Mouse (Mus musculus): ENCODE measurements at regions not wholly inside any gene's neighbourhood (a gene's known extent, or its start where the extent isn't known, plus 50 kb on each side); places are given as distances from the start of the nearest gene placed in this dataset.
A peak's percentile ranks its signal among the peaks of the same experiment; 100 is the strongest.

DNA sequence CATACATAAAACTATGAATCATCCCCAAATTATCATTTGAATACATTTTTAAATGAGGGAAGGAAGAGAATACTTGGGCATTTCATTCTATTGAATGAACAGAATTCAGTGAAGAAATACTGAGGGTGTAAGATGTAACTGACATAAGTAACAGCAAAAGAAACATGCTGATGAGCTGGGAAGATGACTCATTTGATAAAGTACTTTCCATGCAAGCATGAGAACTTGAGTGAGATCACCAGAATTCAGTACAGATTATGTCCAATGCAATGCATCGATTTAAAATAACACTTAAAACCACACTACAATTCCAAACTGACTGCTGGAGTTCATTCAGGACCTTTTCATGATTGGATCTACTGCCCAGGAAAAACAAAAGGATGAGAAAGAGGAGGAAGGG is 3467.1 kb upstream of the Gm7489 start:
- no peak for DNase-seq (ENCODE audit: low read depth, low spot score)

DNA sequence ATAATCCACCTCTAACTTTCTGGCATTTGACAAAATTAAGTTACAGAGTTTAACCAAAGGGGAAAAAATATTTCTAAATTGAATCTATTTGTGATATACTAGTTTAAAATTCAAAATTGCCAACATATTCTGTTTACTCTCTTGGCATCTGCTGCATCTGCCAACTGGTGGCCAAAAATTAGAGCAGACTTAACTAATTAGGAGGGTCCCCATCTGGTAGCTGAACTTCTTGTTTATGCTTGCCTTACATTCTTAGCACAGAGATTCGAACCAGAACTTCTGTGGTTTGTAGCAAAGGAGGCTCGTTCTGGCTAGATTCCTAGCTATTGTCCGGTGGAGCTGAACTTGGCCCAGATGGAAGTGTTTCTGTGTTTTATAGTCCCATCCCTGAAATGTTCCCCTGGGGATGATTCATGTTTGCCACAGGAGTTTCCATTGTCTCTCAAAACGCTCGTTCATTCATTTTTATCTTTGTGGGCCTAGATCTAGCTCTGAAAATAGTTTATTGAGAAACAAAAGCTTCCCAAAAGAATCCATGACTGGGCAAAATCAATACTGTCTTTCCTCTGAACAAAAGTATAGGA is 3461.5 kb upstream of the Gm7489 start:
- DNase-seq (ENCODE audit: low read depth, low spot score) = no peak

DNA sequence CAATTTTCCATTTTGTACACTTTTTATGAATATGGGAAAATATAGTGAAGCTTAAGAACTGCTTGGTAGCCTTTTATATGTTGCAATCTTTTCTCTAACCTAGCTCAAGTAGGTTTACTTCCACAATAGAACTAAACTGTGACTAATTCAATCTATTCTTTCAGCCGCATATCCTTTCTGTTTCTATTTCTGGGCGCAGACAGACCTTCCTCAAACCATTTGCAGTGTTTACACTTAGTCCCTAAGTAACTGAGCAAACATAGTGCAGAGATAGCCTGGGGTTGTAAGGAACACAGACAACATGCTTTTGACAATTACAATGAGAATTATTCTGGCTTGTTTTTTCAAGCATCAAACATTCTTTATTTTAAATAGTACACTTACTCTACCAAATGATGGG is 3435.1 kb upstream of the Gm7489 start:
- DNase-seq (ENCODE audit: low read depth, low spot score) = no peak

DNA sequence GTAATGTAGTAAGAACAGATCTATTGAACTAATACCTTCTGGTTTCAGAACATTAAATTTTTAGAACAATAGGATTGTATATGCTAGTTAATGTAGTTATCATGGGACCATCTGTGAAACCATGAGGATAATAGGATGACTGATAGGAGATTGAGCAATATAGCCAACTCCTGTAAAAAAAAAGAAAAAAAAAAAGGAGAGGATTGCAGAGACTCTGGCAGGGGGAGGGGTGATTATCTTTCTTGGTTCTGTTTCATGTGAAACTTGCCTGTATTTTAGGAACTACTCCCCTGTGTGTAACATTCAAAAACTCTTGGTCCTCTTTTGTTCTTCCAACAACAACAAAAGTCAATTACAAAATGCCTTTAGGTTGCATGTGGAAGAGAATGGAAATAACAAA is 3412.1 kb upstream of the Gm7489 start:
- DNase-seq (ENCODE audit: low read depth, low spot score) = no peak

DNA sequence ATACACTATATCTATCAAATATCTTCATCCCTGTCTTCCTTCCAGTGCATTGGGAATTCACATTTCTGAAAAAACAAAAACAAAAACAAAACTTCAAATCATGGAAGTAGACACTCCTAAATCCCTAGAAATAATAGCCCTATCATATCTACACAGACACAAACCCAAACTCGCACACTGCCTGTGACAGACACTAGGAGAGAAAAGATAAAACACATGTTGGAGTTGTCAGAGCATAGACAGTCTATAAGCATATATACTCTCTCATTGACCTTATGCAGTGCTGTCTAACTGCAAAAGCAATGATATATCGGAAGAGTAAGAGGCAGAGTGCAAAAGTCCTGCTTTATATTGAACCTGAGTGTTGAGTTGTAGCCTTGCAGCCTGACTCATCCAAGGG is 3386.0 kb upstream of the Gm7489 start:
- no peak for DNase-seq (ENCODE audit: low read depth, low spot score)

DNA sequence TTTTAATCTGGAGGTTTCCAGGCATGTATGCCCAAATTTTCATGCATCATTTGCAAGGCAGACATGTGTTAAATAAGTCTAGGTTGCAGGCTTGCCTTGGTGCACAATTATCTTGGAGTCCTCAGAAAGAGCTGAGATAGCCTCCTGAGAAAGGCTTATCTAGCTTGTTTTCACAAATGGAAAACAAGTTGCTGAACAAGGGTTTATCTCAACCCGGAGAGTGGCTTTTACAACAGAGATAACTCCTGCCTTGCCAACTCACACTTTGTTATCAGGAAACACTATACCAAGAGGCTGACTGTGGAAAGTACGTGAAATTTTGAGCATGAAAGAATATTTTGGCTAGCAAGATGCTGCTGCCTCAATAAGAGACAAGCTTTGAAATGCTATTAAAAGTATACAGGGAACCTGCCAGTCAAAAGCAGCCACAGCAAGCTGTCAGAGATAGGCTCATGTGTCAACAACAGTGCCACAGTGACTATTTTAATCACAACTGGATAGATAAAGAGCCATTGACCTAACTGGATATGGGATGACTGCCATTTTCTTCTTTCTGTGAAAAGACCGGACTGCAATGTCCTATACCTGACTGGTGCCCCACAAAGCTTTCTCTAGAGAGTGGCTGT is 3376.6 kb upstream of the Gm7489 start:
- no peak for DNase-seq (ENCODE audit: low read depth, low spot score)

DNA sequence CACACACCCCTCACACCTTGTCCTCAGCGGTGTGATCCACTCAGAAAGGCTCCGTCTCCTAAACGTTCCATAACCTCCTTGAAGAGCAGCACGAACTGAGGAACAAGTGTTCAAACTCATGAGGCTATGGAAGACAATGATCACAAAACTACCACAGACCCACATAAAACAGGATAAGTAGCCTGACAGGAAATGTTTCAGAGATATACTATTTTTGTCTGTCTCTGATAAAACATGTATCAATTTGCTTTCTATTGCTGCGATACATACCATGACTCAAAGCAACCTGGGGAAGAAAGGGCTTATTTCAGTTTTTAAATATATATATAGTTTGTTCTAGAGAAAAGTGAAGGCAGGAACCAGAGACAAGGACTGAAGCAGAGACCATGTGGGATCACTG is 3371.7 kb upstream of the Gm7489 start:
- DNase-seq (ENCODE audit: low read depth, low spot score) = no peak

DNA sequence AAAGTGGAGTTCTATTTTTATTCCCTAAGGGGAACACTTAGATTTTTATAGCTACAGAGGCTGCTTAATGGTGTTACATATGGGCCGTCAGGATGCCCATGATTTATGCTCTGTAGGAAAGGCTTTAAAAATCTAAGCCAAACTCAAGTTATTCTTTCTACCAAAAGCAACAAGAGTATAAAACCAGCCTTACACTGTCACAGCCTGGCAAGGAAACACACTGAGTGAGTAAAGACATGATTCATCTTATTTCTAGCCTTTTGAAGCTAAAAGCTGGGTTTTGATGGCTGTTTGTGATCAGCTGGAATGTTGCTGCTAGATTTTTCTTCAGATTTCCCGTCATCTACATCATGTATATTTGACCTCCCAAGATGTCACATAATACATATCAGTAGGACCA is 3359.9 kb upstream of the Gm7489 start:
- no peak for DNase-seq (ENCODE audit: low read depth, low spot score)

DNA sequence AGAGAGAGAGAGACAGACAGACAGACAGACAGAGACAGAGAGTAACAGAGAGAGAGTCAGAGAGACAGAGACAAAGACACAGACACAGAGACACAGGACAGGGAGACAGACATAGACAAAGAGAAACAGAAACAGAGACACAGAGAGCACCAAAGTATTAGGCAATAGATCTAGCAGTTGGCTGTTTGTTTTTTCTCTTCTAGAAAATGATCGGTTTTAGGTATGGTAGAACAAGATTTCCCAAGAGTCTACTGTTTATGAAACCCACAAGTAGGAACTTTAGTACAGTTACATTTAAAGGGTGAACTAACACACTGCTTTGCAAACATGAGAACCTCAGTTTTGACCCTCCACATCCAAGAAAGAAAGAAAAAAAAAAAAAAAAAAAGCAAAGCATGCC is 3350.2 kb upstream of the Gm7489 start:
- DNase-seq (ENCODE audit: low read depth, low spot score) = no peak

DNA sequence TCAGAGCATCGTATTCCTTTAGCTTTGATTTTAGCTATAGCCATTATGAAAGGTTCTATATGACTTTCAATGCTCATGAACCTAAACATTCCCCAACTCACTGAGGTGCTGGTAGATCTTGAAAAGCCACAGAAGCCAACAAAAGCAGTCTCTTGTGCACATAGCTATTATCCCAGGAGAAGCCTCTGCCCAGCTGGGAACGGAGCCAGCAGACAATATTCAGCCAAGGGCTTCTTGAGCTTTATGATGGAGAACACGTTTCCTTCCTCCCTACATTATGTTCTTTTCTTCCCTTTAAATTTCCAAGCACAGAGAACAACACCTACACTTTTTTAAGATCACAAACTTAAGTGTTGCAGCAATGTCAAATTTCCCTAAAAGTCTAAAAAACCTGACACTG is 3321.1 kb upstream of the Gm7489 start:
- no peak for DNase-seq (ENCODE audit: low read depth, low spot score)

DNA sequence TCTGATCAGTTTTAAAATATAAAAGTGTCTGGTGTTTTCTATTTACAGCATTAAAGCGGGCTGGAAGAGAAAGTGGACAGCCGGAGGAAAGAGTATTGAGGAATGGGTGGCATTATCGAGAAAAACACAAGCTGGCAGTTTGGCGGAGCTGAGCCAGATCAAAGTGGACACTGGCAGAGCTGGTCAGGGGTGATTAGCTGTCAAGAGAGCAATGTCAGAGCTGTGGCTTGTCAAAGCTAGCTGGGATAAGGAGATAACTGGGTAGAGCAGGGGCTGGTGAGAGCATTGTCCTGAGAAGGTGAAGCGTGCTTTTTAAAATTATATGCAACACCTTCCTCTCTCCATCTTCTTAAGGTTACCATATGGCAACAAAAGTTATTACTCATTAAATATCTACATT is 3303.9 kb upstream of the Gm7489 start:
- no peak for DNase-seq (ENCODE audit: low read depth, low spot score)

DNA sequence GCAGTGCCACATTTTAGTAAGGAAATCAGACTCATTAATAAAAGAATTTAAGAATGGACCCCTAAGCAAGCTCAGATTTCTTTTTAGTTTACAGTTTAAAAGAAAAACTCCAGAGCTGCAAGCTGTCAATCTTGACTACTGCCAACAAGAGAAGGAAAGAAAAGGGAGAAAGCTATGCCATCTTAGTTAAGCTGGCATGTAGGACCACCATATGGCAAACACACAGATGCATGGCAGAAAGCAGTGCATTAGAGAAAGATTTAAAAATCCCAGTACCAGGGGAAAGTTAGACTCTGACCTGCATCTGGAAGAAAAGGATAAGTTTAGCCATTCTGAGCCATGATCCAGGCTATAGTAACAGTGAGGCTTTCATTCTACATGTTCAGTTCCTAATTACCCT is 3300.8 kb upstream of the Gm7489 start:
- no peak for DNase-seq (ENCODE audit: low read depth, low spot score)

DNA sequence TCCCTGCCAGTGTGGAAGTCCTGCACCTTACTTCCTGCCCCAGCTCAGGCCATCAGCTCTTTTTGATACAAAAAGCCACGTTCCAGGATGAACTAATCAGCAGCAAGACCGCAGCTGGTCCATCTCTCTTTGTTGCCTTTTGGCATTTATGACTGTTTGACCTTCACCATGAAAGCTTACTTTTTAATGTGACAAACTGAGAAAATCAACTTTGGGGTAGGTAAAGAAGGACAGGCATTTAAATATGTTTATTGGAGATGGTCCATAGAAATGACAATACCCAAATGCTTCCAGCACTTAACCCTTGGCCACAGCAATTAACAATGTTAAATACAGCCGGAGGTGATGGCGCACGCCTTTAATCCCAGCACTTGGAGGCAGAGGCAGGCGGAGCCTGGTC is 3299.2 kb upstream of the Gm7489 start:
- DNase-seq (ENCODE audit: low read depth, low spot score) = peak; percentile 62
